Mouse (Mus musculus) heart, postnatal 10 days (tissue): ENCODE results near the gene Mrpl28. TPM values are rescaled to one million over a fixed set of nuclear protein-coding genes. Genes with fewer than 3 reads are reported as not detected.
"Not testable (repeated sequence)": the region's sequence is repeated elsewhere in the genome, so short reads cannot be mapped to it uniquely, and the experiment has no call there.

Experiments used
- DNase-seq, 2 experiments: peaks; one replicate each; pipeline ENCODE4 v3.0.0; 2021
- intact Hi-C: fragments of 180-260 bp; cut with DNase I; formaldehyde crosslinking; loops from one replicate; pipeline ENCODE4 v1.15.1; 2025
- total RNA-seq, 2 experiments: library from RNA; stranded (reverse); gene quantifications; 2 replicates each; pipeline ENCODE4 v1.2.3; 2021

Gene Mrpl28
- total RNA-seq, 2 experiments from 2014 or later, result 92.2 to 101 TPM

DNA sequence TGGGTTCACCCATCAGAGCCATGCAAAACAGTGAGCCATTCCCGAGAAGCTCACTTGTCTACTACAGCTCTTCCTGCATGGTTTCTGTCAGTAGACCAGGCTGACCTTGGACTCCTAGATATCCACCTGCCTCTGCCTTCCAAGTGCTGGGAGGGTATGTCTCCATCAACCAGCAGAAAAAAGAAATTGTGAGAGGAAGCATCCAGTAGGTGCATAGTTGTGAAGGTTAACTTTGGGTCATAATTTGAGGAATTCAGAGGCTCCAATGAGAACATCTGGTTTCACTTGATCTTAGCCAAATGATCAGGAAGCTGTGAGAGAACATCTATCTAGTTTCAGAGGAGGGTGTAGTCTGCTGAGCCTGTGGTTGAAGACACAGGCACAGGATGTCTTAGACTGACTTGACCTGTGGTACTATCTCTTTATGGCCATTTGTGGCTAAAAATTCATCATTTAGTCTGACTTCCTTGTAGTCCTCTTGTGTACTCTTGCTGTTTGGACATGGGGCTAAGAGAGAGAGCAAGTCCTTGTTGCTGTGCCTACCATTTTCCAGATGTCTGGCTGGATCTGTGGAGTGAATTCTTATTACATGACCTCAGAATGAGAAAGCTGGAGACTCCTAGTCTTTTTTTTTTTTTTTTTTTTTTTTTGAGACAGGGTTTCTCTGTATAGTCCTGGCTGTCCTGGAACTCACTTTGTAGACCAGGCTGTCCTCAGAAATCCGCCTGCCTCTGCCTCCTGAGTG, 28.8 kb downstream of the Mrpl28 start:
- intact Hi-C loops, result no loop called here

GRCm38 (mm10) chr17:26162736-26163135, 39.4 kb downstream of the Mrpl28 start:
- intact Hi-C loops, result no loop called here
- DNase-seq, result no peak

More for the DNA sequence above, 28.8 kb downstream of the Mrpl28 start:
- peak; percentile 11 to 18 for DNase-seq

DNA sequence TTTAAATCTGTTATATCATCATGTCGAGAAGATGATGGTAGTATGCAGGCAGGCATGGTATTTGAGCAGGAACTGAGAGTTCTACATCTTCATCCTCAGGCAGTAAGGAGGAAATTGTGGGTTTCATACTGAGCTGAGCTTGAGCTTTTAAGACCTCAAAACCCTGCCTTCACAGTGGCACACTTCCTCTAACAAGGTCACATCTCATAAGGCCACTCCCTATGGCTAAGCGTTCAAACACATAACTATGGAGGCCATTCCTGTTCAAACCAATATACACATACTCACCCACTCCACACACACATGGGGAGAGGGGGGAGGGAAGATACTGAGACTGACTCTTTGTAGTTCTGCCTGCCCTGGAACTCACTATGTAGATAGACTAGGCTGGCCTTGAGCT, 44.7 kb downstream of the Mrpl28 start:
- no peak for DNase-seq
- intact Hi-C loops, result no loop called here

GRCm38 (mm10) chr17:26175248-26175647, 51.9 kb downstream of the Mrpl28 start:
- DNase-seq, intact Hi-C loops: not testable (repeated sequence)

Other genes with a start within 250 kb of the Mrpl28 start
- 10 to 100 TPM; 15.4 to 15.7 TPM for gene Mettl26, start 248.4 kb upstream of the Mrpl28 start, total RNA-seq
- under 1 TPM; 0.62 to 0.96 TPM for gene Wfikkn1, start 242.6 kb upstream of the Mrpl28 start, total RNA-seq
- gene Rab40c, start 203.8 kb upstream of the Mrpl28 start, total RNA-seq, result 10 to 100 TPM; 13.4 to 18.8 TPM
- 10 to 100 TPM; 76.6 to 78.5 TPM for gene Pigq, start 178.6 kb upstream of the Mrpl28 start, total RNA-seq
- gene Nhlrc4, start 178.5 kb upstream of the Mrpl28 start, total RNA-seq, result not detected
- not detected for gene A930017K11Rik, start 170.9 kb upstream of the Mrpl28 start, total RNA-seq
- 10 to 100 TPM; 12.6 to 13.5 TPM for gene Capn15, start 137.7 kb upstream of the Mrpl28 start, total RNA-seq
- 10 to 100 TPM; 23.4 to 24.1 TPM for gene Rab11fip3, start 53.9 kb upstream of the Mrpl28 start, total RNA-seq
- gene Decr2, start 33.2 kb upstream of the Mrpl28 start, total RNA-seq, result 10 to 100 TPM; 14.4 to 16.7 TPM
- gene Nme4, start 27.9 kb upstream of the Mrpl28 start, total RNA-seq, result 1 to 10 TPM; 3.6 to 5.2 TPM
- gene Tmem8, start 10.2 kb upstream of the Mrpl28 start, total RNA-seq, result 1 to 10 TPM; 1.9 to 2.2 TPM
- gene Axin1, start 15.2 kb downstream of the Mrpl28 start, total RNA-seq, result 10 to 100 TPM; 20.6 to 24.1 TPM
- not detected for gene Pdia2, start 75.6 kb downstream of the Mrpl28 start, total RNA-seq
- 1 to 10 TPM; 1.6 to 1.8 TPM for gene Rgs11, start 79.5 kb downstream of the Mrpl28 start, total RNA-seq
- gene Arhgdig, start 84.3 kb downstream of the Mrpl28 start, total RNA-seq, result 1 to 10 TPM; 1.6 to 1.7 TPM
- gene Fam234a, start 120.7 kb downstream of the Mrpl28 start, total RNA-seq, result 10 to 100 TPM; 87.4 to 96.7 TPM
- 10 to 100 TPM; 31.5 to 32.7 TPM for gene Luc7l, start 129.4 kb downstream of the Mrpl28 start, total RNA-seq